Mouse (Mus musculus) lung, adult 2 months (tissue): ENCODE measurements around the gene Msh3.

Source experiments
- CTCF ChIP-seq: fragments of 200-500 bp; IDR thresholded peaks from 2 replicates; pipeline ENCODE4 v1.5.1; 2011; ENCODE audit warnings: mild to moderate bottlenecking, low read length, control low read depth; ENCODE audit not compliant: insufficient read depth
- POLR2A ChIP-seq: fragments of 200-500 bp; IDR thresholded peaks from 2 replicates; pipeline ENCODE4 v1.6.1; 2011; ENCODE audit warnings: low read depth, mild to moderate bottlenecking, control low read depth, low read length, borderline replicate concordance; ENCODE audit errors: extremely low read depth

DNA sequence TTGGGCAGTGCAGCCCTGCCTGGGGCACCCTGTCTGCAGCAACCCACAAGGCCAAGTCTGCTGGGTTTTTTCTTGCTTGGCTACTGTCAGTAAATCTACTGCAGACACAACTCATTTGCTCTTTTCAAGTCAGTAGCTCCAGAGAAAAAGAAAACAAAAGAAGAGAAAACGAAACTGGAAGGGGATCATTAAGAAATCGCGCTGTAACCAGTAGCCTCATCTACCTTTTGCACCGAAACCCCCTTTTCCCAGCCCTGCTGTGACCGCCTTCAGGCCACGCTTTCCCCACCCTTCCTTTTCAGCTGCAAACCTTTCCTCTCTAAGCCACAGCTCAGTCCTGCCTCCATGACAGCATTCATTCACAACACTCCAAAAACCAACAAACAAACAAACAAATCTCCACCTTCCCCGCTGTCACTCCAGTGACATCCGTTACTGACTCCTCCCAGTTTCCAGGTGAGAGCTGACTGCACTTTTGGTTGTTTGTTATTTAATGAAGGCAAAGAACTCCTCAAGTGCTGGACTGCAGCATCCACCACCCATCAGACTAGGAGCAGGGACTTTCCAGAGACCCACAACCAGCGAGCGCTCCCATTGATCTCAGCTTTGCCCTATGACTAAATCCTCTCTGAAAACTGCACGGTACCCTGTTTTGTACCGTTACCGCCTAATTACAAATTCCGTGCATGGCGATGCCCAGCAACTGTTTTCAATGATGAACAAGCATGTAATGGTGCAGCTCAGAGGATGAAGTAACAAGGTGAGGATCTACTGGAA lies 22.5 kb downstream of the Msh3 start:
- TF ChIP-seq CTCF (no peak), POLR2A (no peak)
